Mouse (Mus musculus) A20 (cell line): ENCODE measurements around the gene Arhgap23.
A peak's percentile ranks its signal among the peaks of the same experiment; 100 is the strongest.

Experiments
- DNase-seq: peaks from one replicate; pipeline ENCODE4 v3.0.0-alpha.2; 2011; ENCODE audit warnings: low read depth, low spot score

Arhgap23 gene

GRCm38 (mm10) chr11:97415330-97415711, at the start of gene Arhgap23:
Arhgap23 (plus strand) TSS chr11:97415533.
- peak; percentile 72 for DNase-seq

GRCm38 (mm10) chr11:97365556-97365955, 49.8 kb upstream of the Arhgap23 start:
- DNase-seq: no peak

GRCm38 (mm10) chr11:97368501-97368900, 46.8 kb upstream of the Arhgap23 start:
- DNase-seq: no peak

- no peak for DNase-seq
These were observed 44.8 kb upstream of the Arhgap23 start for GRCm38 (mm10) chr11:97370329-97371091.

- DNase-seq: no peak
These were observed 43.0 kb upstream of the Arhgap23 start for GRCm38 (mm10) chr11:97372159-97372864.

GRCm38 (mm10) chr11:97373402-97373801, 41.9 kb upstream of the Arhgap23 start:
- no peak for DNase-seq

- DNase-seq: no peak
These were observed 35.3 kb upstream of the Arhgap23 start for GRCm38 (mm10) chr11:97380036-97380435.

- no peak for DNase-seq
These were observed 32.3 kb upstream of the Arhgap23 start for GRCm38 (mm10) chr11:97383017-97383416.

- DNase-seq: no peak
These were observed 31.6 kb upstream of the Arhgap23 start for GRCm38 (mm10) chr11:97383764-97384163.

GRCm38 (mm10) chr11:97387811-97388210, 27.5 kb upstream of the Arhgap23 start:
- no peak for DNase-seq

- no peak for DNase-seq
These were observed 26.2 kb upstream of the Arhgap23 start for GRCm38 (mm10) chr11:97389127-97389526.

- DNase-seq: no peak
These were observed 21.7 kb upstream of the Arhgap23 start for GRCm38 (mm10) chr11:97393658-97394057.

- DNase-seq: no peak
These were observed 21.2 kb upstream of the Arhgap23 start for GRCm38 (mm10) chr11:97394146-97394545.

GRCm38 (mm10) chr11:97398506-97398905, 16.8 kb upstream of the Arhgap23 start:
- no peak for DNase-seq

GRCm38 (mm10) chr11:97399958-97400710, 15.2 kb upstream of the Arhgap23 start:
- peak; percentile 87 for DNase-seq

GRCm38 (mm10) chr11:97401082-97401481, 14.3 kb upstream of the Arhgap23 start:
- peak; percentile 78 for DNase-seq

GRCm38 (mm10) chr11:97401686-97402435, 13.5 kb upstream of the Arhgap23 start:
- DNase-seq: peak; percentile 13

- no peak for DNase-seq
These were observed 12.6 kb upstream of the Arhgap23 start for GRCm38 (mm10) chr11:97402746-97403145.

GRCm38 (mm10) chr11:97403614-97404183, 11.6 kb upstream of the Arhgap23 start:
- no peak for DNase-seq

- DNase-seq: peak; percentile 35
These were observed 11.1 kb upstream of the Arhgap23 start for GRCm38 (mm10) chr11:97404184-97404760.

GRCm38 (mm10) chr11:97404761-97405190, 10.6 kb upstream of the Arhgap23 start:
- no peak for DNase-seq
